Mouse (Mus musculus) A20 (cell line): Measurements from ENCODE around the gene Hspbp1.
A peak's percentile ranks its signal among the peaks of the same experiment; 100 is the strongest.

ENCODE experiments used
- DNase-seq: peaks from one replicate; pipeline ENCODE4 v3.0.0-alpha.2; 2011; ENCODE audit warnings: low read depth, low spot score

Hspbp1 gene

GRCm38 (mm10) chr7:4668506-4668905 is 16.4 kb downstream of the Hspbp1 start:
- no peak for DNase-seq

- DNase-seq: no peak
Observed at GRCm38 (mm10) chr7:4666871-4667270, 18.0 kb downstream of the Hspbp1 start.

GRCm38 (mm10) chr7:4663742-4664141 is 21.1 kb downstream of the Hspbp1 start:
- no peak for DNase-seq

GRCm38 (mm10) chr7:4663179-4663578 is 21.7 kb downstream of the Hspbp1 start:
- no peak for DNase-seq

GRCm38 (mm10) chr7:4659911-4660443 is 24.9 kb downstream of the Hspbp1 start:
- DNase-seq: peak; percentile 24

GRCm38 (mm10) chr7:4658912-4659551 is 25.8 kb downstream of the Hspbp1 start, which contains the start of gene Ppp6r1:
Gene Ppp6r1 (minus strand): TSS chr7:4659019.
- peak; percentile 98 for DNase-seq

GRCm38 (mm10) chr7:4658128-4658907 is 26.6 kb downstream of the Hspbp1 start:
- DNase-seq: peak; percentile 63

GRCm38 (mm10) chr7:4657521-4658127 is 27.2 kb downstream of the Hspbp1 start:
- no peak for DNase-seq

GRCm38 (mm10) chr7:4656818-4657217 is 28.1 kb downstream of the Hspbp1 start:
- DNase-seq: peak; percentile 37

- peak; percentile 22 for DNase-seq
Observed at GRCm38 (mm10) chr7:4655916-4656315, 29.0 kb downstream of the Hspbp1 start.

GRCm38 (mm10) chr7:4655393-4655792 is 29.5 kb downstream of the Hspbp1 start:
- peak; percentile 30 for DNase-seq

- DNase-seq: no peak
Observed at GRCm38 (mm10) chr7:4654221-4654620, 30.6 kb downstream of the Hspbp1 start.

- peak; percentile 92 for DNase-seq
Observed at GRCm38 (mm10) chr7:4653780-4654179, 31.1 kb downstream of the Hspbp1 start.

GRCm38 (mm10) chr7:4653351-4653750 is 31.5 kb downstream of the Hspbp1 start:
- peak; percentile 78 for DNase-seq

- DNase-seq: peak; percentile 62
Observed at GRCm38 (mm10) chr7:4652726-4653125, 32.1 kb downstream of the Hspbp1 start.

GRCm38 (mm10) chr7:4651581-4651980 is 33.3 kb downstream of the Hspbp1 start:
- DNase-seq: peak; percentile 42

- DNase-seq: no peak
Observed at GRCm38 (mm10) chr7:4647992-4648391, 36.9 kb downstream of the Hspbp1 start.

- no peak for DNase-seq
Observed at GRCm38 (mm10) chr7:4647291-4647690, 37.6 kb downstream of the Hspbp1 start.

- no peak for DNase-seq
Observed at GRCm38 (mm10) chr7:4646806-4647205, 38.1 kb downstream of the Hspbp1 start.

GRCm38 (mm10) chr7:4643225-4643624 is 41.6 kb downstream of the Hspbp1 start:
- DNase-seq: no peak

GRCm38 (mm10) chr7:4641956-4642355 is 42.9 kb downstream of the Hspbp1 start:
- no peak for DNase-seq

GRCm38 (mm10) chr7:4641155-4641554 is 43.7 kb downstream of the Hspbp1 start:
- DNase-seq: no peak
